Mouse (Mus musculus) MEL-GATA-1-ER (cell line): ENCODE measurements around the gene Nxph4.

Source experiments
- DNase-seq: peaks from one replicate; pipeline ENCODE4 v3.0.0-alpha.2; 2012; ENCODE audit warnings: low read depth; ENCODE audit errors: extremely low read depth

Nxph4 gene

GRCm38 (mm10) chr10:127534036-127534928 lies at the start of gene Nxph4:
Nxph4 (minus strand) TSS chr10:127534559.
- no peak for DNase-seq

DNA sequence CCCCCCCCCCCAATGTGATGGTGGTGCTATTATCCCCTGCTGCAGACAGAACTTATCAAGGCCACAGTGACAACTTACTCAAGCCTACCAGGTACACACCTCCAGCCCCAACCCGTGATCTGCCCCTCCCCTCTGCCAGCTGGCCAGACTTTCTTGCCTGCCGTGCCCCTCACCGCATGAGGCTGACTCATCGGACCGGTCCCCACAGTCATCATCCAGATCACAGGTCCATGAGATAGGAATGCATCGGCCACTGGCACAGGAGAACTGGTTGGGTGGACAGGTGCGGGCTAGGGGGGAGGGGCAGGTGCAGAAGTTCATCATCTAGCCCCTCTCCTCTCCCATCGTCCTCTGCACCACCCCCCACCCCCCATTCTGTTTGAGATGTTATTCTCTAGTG lies 49.3 kb upstream of the Nxph4 start:
- DNase-seq: no peak

DNA sequence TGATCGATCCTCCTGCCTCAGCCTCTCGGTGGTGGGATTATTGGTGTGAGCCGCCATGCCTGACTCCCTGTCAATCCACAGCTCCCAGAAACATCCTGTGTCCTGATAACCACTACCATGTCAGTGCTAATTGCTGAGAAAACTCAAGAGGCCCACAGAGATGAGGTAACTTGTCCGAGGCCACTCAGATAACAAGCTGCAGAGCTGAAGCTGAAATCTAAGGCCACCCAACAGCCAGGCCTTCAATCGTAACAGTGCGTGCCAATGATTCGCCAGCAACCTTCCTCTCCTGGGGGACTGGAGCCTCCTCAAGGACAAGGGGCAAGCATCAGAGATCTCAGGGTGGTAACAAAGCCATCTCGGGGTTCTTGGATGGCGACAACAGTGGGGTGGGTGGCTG lies 46.9 kb upstream of the Nxph4 start:
- DNase-seq: no peak

DNA sequence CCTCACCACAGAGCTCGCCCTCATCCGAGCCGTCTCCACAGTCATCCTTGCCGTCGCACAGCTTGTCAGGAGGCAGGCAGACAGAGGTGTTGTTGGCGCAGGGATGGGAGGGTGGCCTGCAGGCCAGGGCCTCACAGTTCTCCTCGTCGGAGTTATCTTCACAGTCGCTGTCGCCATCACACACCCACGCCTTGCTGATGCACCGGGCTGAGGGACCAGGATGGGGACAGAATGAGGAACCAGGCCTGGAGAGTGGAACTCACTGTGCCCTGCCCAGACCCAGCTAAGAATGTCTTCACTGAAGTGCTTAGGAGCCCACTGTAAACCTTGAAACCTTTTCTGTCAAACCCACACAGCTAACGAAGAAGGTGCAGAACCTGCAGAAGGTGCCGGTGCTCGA lies 43.6 kb upstream of the Nxph4 start:
- no peak for DNase-seq

DNA sequence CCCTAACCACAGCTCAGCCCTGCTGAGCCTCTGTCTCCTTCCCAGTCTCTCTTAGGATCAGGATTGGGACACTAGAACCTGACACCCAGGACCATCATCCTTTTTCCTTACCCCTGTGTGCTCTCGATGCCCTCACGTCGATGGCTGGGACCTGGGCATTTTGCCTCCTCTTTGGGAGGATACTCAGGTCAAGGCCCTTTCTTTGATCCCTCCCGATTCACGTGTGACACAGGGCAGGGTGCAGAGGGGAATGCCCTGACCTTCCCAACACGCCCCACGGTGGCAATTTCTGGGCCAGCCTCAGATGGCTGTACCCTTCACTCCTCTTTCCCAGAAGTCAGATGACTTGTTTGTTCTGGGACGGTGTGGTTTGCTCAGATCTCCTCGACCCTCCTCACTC lies 42.8 kb upstream of the Nxph4 start:
- no peak for DNase-seq

DNA sequence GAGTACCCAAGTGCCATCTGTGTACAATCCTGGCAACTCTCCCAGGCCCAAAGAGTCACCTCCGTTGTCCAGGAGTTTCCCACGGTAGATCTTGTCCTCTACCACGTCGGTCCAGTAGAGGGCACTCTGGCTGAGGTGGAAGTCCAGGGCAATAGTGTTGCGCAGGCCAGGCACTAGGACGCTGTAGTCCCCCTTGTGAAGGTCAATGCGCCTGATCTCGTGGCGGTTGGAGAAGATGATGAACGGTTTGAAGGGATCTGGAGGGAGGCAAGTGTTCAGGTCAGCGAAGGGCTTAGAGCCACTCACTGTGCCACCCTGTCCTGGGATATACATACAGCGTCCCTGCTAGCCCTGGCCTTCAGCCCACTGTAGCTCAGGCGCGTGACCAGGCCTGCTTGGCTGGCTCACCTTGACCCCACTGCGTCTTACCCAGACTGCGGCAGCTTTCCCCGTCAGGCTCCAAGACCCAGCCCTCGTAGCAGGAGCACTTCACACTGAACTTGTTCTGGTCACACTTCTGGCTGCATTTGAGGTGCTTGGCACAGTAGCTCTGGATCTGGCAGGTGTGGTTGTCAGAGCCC lies 42.1 kb upstream of the Nxph4 start:
- no peak for DNase-seq

GRCm38 (mm10) chr10:127575741-127576140 lies 41.4 kb upstream of the Nxph4 start:
- DNase-seq: no peak

- no peak for DNase-seq
Measured at GRCm38 (mm10) chr10:127572281-127572680, 37.9 kb upstream of the Nxph4 start.

DNA sequence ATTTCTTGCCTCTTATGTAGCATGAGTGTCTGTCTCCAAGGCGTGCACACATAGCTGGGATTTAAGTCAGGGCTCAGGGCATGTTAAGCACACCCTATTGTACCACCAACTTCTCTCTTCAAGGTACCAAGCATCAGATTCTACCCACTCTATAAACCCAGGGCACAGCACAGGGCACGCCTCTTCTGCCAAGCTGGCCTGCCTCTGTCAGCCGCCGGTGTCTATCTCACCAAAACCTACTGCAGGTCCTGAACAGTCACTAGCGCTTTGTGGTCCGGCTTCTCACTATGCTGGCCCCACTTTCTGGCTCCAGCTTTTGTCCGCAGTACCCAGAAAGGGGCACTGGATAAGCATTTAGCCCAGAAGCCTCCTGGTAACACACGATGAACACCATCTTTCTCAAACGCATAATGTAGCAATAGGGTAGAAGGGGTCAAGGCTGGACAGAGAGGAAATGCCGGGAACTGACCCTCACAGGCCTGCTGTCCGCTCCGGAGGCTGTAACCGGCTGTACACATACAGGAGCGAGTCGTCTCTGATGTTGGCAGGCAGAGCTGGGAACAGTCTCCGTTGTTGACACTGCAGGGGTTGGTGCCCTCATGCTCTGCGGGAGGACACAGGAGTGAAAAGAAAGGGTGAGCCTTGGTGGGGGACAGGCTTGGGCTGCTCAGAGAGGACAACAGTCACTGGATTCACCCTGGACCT lies 36.7 kb upstream of the Nxph4 start:
- no peak for DNase-seq

DNA sequence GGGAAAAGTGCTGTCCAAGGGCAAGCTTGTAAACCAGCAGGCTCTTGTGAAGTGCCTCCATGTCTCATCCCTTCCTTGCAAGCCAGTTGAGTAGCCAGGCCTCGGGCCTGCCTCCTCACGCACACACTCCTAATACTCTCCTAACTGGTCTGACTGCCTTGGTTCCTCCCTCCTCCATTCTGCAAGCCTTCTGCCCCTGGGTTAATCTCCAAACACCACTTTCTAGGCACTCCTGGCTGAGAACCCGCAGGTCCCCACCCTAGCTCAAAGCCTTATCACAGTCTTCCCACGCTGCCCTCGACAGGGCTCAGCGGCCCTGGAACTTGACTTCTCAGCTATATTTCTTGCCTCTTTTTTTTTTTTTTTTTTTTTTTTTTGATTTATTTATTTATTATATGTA lies 36.0 kb upstream of the Nxph4 start:
- DNase-seq: peak; percentile 68

DNA sequence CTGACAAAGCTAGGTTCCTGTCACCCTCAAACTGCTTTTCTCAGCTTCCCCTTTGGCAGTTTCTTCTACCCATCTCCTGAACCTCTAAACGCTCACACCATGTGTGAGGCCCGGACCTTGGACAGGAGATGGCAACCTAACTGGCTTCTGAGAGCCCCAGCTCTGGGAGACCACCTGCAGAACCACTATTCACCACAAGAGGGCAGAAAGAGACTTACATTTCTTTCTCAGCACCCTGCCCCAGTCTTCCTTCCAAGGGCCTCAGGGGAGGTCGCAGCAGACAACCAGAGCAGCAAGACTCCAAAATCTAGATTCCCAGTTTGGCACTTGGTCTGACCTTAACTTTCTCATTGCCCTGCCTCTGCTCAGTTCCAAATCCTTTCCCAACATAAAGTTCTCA lies 35.1 kb upstream of the Nxph4 start:
- DNase-seq: peak; percentile 76

DNA sequence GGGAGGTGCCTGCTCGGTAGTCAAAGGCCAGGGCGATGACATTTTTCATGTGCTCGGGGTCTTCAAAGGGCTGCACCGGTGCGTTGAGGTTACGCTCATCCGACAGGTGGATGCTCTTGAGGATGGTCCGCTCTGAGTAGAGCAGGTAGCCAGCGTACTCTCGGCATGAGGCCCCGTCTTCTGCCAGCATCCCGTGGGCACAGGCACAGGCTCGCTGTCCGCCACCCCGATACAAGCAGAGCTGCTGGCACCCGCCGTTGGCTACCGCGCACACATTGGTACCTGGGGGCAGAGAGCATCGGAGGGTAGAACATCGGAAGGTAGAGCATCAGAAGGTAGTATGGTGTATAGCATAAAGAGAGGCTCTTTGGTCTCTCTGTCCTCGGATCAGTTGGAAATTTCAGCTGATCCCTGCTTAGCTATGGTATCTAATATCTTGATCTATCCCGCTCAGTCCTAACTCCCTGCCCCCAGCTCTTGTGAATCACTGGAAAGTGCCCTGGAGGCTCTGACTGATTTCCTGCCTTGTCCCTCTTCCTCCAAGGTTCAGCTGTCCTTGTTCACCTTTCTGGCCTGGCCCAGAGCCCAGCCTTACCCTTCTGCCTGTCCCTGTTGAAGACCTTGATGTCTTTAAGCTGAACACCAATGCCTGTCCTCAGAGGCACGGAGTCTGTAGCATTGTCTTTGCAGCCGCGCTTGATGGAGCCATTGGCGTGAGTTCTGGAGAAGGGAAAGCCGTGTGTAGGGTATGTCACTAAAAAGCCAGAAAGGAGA lies 32.4 kb upstream of the Nxph4 start:
- no peak for DNase-seq

GRCm38 (mm10) chr10:127564301-127564700 lies 29.9 kb upstream of the Nxph4 start:
- DNase-seq: no peak

DNA sequence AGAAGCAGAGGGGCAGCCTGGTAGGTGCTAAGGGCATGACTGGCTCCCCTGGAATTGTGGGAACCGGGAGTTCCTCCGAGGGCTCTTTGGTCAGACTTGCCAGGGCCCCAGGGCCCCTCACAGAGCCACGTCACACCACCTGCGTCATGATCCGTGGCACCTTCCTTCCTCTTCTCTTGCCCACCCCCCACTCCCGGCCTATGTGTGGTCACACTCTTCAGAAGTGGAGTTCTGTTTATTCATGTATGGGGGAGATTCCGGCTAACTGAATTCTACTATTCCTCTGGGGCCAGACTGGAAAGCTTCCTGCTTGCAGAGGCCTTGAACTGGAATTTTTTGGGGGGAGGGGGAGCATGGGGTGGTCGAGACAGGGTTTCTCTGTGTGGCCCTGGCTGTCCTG lies 29.5 kb upstream of the Nxph4 start:
- DNase-seq: no peak

- DNase-seq: no peak
Measured at GRCm38 (mm10) chr10:127561145-127561544, 26.8 kb upstream of the Nxph4 start.

- no peak for DNase-seq
Measured at GRCm38 (mm10) chr10:127557397-127557796, 23.0 kb upstream of the Nxph4 start.

- DNase-seq: no peak
Measured at GRCm38 (mm10) chr10:127555703-127556102, 21.3 kb upstream of the Nxph4 start.

- DNase-seq: no peak
Measured at GRCm38 (mm10) chr10:127549892-127550291, 15.5 kb upstream of the Nxph4 start.

DNA sequence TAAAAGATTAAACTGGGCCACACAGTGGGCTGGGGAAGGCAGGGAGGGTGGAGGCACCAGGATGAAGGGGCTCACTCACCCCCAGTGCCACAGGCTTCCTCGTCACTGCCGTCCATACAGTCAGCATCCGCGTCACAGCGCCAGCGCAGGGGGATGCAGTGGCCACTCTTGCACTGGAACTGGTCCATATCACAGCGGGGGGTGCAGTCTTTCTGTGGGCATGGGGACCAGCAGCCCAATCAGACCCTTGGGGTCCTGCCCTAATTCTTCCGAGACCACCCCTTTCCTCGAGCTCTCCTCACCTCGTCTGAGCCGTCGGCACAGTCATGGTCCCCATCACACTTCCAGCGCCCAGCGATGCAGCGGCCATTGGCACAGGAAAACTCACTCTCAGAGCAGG lies 13.9 kb upstream of the Nxph4 start:
- DNase-seq: no peak

GRCm38 (mm10) chr10:127546505-127546904 lies 12.1 kb upstream of the Nxph4 start:
- DNase-seq: no peak

DNA sequence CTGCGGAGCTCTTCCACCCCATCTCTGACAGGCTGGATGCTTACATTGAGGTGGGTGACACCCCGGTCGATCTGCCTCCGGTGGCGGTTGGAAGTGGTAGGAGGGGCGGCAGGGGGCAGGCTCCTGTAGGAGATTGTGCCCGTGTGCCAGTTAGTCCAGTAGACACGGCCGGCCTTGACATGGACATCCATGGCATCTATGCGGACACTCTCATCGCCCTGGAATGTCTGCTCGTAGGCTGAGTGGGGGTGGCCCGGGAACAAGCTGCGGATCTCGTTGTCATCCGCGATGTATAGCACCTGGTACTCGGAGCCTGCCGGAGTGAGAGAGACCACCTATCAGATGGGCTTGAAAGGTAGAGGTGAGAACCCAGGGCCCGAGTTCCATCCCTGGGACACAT lies 10.0 kb upstream of the Nxph4 start:
- no peak for DNase-seq

- DNase-seq: no peak
Measured at GRCm38 (mm10) chr10:127543916-127544315, 9.6 kb upstream of the Nxph4 start.
